ENCODE assay signal across 24 mouse cellular contexts in the genomic region with DNA sequence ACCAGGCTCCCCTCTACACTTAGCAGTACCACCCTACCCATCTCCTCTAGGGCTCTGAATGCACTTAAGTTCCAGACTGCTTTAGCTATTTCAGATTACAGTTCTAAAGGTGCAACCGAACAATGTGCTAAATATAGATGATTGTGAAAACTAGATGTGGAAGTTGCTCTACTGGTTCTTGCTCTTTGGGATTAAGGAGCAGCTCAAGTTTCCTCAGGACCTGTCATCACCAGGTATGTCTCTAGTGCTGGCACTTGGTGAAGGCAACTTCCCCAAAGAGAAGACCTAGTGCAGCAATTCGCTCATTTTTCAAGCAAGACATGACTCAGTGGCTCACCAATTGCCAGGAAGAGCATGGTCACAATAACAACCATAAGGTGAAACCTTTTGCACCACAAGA. TPM values are rescaled to one million over a fixed set of nuclear protein-coding genes. Genes with fewer than 3 reads are reported as not detected.
A peak's percentile ranks its signal among the peaks of the same experiment; 100 is the strongest.
DNase-seq lines count a peak whose midpoint lies in the region; ATAC-seq and TF ChIP-seq lines count a peak whose summit lies in the region.
"Had no signal": no experiment of that assay in that cellular context is flagged by ENCODE, and none has a peak within 500 bp of the region (broad histone marks: within the 10 kb centered on the region; RNA-seq: fewer than 3 reads in every experiment).

No protein-coding gene starts in this region.

- no peaks in the 10 kb centered on the region for H3K27me3 ChIP-seq in lung, postnatal 0 days (replicated peaks; ENCODE audit: insufficient read depth, low read length)
- H3K27me3 ChIP-seq: CH12.LX, Patski had no signal

- H3K27ac ChIP-seq in lung, postnatal 0 days (ENCODE audit: low read length): no peak overlapping the region

- TF ChIP-seq EP300 in lung, postnatal 0 days (IDR thresholded peaks at IDR 0.05): no peak

- no peaks in the 10 kb centered on the region for H3K4me1 ChIP-seq in lung, postnatal 0 days (ENCODE audit: insufficient read depth, low read depth, low read length)

- H3K36me3 ChIP-seq in lung, postnatal 0 days (ENCODE audit: insufficient read depth, low read length): no peaks in the 10 kb centered on the region
- H3K36me3 ChIP-seq: G1E had no signal

- no peak for TF ChIP-seq CTCF in lung, postnatal 0 days (IDR thresholded peaks at IDR 0.05)

- no peak overlapping the region for H3K4me2 ChIP-seq in lung, postnatal 0 days (replicated peaks; ENCODE audit: low read depth, low read length)

- peak; percentile 55 for ATAC-seq in lung, postnatal 0 days
- ATAC-seq in megakaryocyte, adult 5-6 weeks (ENCODE audit: poor library complexity, severe bottlenecking): no peak
- ATAC-seq: activated CD4-positive, CD25-positive, alpha-beta regulatory T cell, adult 4 months; CD4-positive, CD25-positive, alpha-beta regulatory T cell, adult 4 months; Patski had no signal

- no peaks in the 10 kb centered on the region for H3K9me3 ChIP-seq in lung, postnatal 0 days (ENCODE audit: low read length)
- H3K9me3 ChIP-seq: G1E had no signal

- WGBS in lung, postnatal 0 days: 71% methylated on average over 2 of the region's 2 CpGs

- DNase-seq in lung, postnatal 0 days (ENCODE audit: low spot score): peak; percentile 24
- DNase-seq in lung, postnatal 14 days: no peak
- peak; percentile 66 for DNase-seq in fat pad, adult 2 months (ENCODE audit: extremely low read depth, low read depth, low spot score)
- DNase-seq: adrenal gland, adult 2 months; adrenal gland, adult 8-10 months; adrenal gland, postnatal 10 days; adrenal gland, postnatal 14 days; adrenal gland, postnatal 25 days; adrenal gland, postnatal 36 days; B cell, adult 2 months; cerebellum, adult 11 months; cerebellum, adult 11-12 months; cerebellum, adult 18-20 months had no signal

- no peak overlapping the region for H3K9ac ChIP-seq in lung, postnatal 0 days (replicated peaks; ENCODE audit: low read depth)

- H3K4me3 ChIP-seq in lung, postnatal 0 days (ENCODE audit: low read depth, low read length): no peak overlapping the region

RNA-seq across cellular contexts. Expression of gene Il1rap, which starts 9.7 kb away (rescaled TPM):
- 7.4 and 7.8 TPM in 2 replicates for polyA plus RNA-seq in lung, postnatal 0 days (2015; fragmentation: Nextera tagmentation; extraction: Ambion mirVana)
- 15.3 and 15.8 TPM in 2 replicates for total RNA-seq in megakaryocyte, adult 5-6 weeks (2015)
- total RNA-seq in megakaryocyte, adult 5-6 weeks (2017): 8.8 and 10.3 TPM in 2 replicates

RNA-seq across cellular contexts. Expression of gene Tmem207, which starts 45.3 kb away (rescaled TPM):
- polyA plus RNA-seq in lung, postnatal 0 days (2015; fragmentation: Nextera tagmentation; extraction: Ambion mirVana): not detected in 2 replicates
- not detected in 2 replicates for total RNA-seq in megakaryocyte, adult 5-6 weeks (2015)
- total RNA-seq in megakaryocyte, adult 5-6 weeks (2017): not detected in 2 replicates
- total RNA-seq: adrenal gland, adult 18-20 months; adrenal gland, adult 2 months; adrenal gland, adult 8-10 months; adrenal gland, postnatal 10 days; adrenal gland, postnatal 14 days; adrenal gland, postnatal 36 days; adrenal gland, postnatal 4 days; CH12.LX; ES-E14; MEL had no signal
- polyA plus RNA-seq: activated CD4-positive, CD25-positive, alpha-beta regulatory T cell, adult 4 months; adrenal gland, adult 2 months; C2C12; CD4-positive, CD25-positive, alpha-beta regulatory T cell, adult 4 months; G1E; Patski had no signal
